Mouse (Mus musculus) heart, postnatal 0 days (tissue): ENCODE measurements around the gene Med19.

Experiments
- CTCF ChIP-seq: IDR thresholded peaks from 2 replicates; pipeline ENCODE4 v1.5.1; 2016; ENCODE audit warnings: antibody characterized with exemption, control low read depth, low read depth
- EP300 ChIP-seq: IDR thresholded peaks from 2 replicates; pipeline ENCODE4 v1.6.1; 2016; ENCODE audit warnings: antibody characterized with exemption, low read depth

DNA sequence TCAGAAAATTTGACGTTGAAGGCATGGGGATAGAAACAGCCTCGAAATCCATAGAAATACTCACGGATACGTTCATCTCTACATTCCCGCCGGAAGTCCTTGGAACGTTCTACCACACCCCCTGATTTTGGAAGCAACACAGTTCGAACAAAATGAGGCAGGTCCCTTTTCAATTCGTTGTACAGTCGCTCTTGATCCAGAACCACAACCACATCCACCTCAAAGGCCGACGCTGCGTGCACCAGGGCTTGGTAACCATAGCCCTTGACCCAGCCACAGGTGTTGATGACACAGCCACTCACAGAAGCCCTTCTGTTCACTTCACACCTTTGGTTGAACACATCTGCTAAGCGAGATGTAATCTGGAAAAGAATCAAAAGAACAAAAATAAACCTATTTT lies 45.7 kb downstream of the Med19 start:
- no peak for TF ChIP-seq CTCF
- no peak for TF ChIP-seq EP300
